Mouse (Mus musculus) olfactory bulb, adult 2 months (tissue): Measurements from ENCODE around the gene Slc25a3.

Experiments used
- CTCF ChIP-seq: fragments of 200-500 bp; IDR thresholded peaks from 2 replicates; pipeline ENCODE4 v1.5.1; 2012; ENCODE audit warnings: low read depth, mild to moderate bottlenecking, low read length, moderate library complexity; ENCODE audit not compliant: insufficient read depth
- POLR2A ChIP-seq: fragments of 200-500 bp; IDR thresholded peaks from 2 replicates; pipeline ENCODE4 v1.6.1; 2012; ENCODE audit warnings: mild to moderate bottlenecking, low read depth, low read length, moderate library complexity; ENCODE audit not compliant: insufficient read depth

DNA sequence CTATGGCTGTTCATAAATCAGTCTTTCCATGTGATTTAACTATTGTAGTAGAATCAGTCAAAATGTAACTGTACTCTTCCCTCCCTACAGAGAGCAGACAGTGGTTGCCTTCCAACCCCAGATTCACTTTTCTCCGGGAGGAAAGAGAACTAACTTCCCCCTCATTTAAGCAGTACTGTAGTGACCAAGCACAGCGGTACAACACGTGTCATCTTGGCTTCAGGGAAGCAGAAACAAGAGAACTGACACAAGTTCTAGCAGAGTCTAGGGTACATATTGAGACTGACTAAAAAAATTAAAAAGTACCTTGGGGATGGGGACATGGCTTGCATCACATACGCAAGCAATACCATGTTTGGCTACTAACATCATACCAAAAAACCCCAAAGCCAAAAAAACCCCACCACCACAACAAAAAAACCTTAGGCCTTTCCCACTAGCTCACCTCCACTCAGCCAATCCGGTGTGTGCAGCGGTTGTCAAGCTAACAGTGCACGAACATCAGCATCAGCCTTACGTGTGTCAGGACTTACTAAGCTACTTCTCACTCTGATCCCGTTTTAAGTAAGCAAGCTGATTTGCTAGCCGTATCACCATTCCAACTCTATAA lies 30.1 kb upstream of the Slc25a3 start:
- no peak for TF ChIP-seq CTCF
- no peak for TF ChIP-seq POLR2A
